7 mouse cellular contexts compared by ENCODE assay signal in genomic region chr2:27718191-27718590, GRCm38 (mm10). TPM values are rescaled to one million over a fixed set of nuclear protein-coding genes. Genes with fewer than 3 reads are reported as not detected.
DNase-seq lines count a peak whose midpoint lies in the region; ATAC-seq and TF ChIP-seq lines count a peak whose summit lies in the region.

No protein-coding gene starts in this region.

- H3K4me3 ChIP-seq in lung, adult 2 months (replicated peaks; ENCODE audit: extremely low read depth, low read depth, low read length) = no peak overlapping the region
- H3K4me3 ChIP-seq in forebrain, embryonic 12.5 days (replicated peaks) = no peak overlapping the region
- H3K4me3 ChIP-seq in forebrain, postnatal 0 days (ENCODE audit: low read depth, low read length) = no peak overlapping the region

- TF ChIP-seq POLR2A in lung, adult 2 months (IDR thresholded peaks at IDR 0.05; ENCODE audit: borderline replicate concordance, extremely low read depth, low read depth, low read length) = no peak

- no peak overlapping the region for H3K9ac ChIP-seq in forebrain, embryonic 12.5 days
- no peak overlapping the region for H3K9ac ChIP-seq in forebrain, postnatal 0 days

- H3K4me2 ChIP-seq in forebrain, embryonic 12.5 days = no peak overlapping the region
- no peak overlapping the region for H3K4me2 ChIP-seq in forebrain, postnatal 0 days (ENCODE audit: low read depth)

- H3K4me1 ChIP-seq in lung, adult 2 months (ENCODE audit: control insufficient read depth, insufficient read depth, low read length) = peaks cover 18% of the 10 kb centered on the region; the same call in 1 of the 2 replicates
- peaks cover 39% of the 10 kb centered on the region for H3K4me1 ChIP-seq in forebrain, embryonic 12.5 days
- no peaks in the 10 kb centered on the region for H3K4me1 ChIP-seq in forebrain, postnatal 0 days (ENCODE audit: insufficient read depth)

- no peak overlapping the region for H3K27ac ChIP-seq in forebrain, embryonic 12.5 days
- H3K27ac ChIP-seq in forebrain, postnatal 0 days (ENCODE audit: low read depth, low read length) = no peak overlapping the region

- no peak for ATAC-seq in forebrain, embryonic 12.5 days (ENCODE audit: low FRiP score)
- ATAC-seq in forebrain, postnatal 0 days = no peak

- H3K36me3 ChIP-seq in forebrain, embryonic 12.5 days (replicated peaks) = no peaks in the 10 kb centered on the region
- H3K36me3 ChIP-seq in forebrain, postnatal 0 days (ENCODE audit: insufficient read depth) = no peaks in the 10 kb centered on the region

- H3K9me3 ChIP-seq in forebrain, embryonic 12.5 days = no peaks in the 10 kb centered on the region
- H3K9me3 ChIP-seq in forebrain, postnatal 0 days (ENCODE audit: low read length) = no peaks in the 10 kb centered on the region

- intact Hi-C loops in heart, postnatal 36 days (cut with DNase I) = no loop called here

- DNase-seq in adrenal gland, adult 2 months = peak; percentile 91
- peak; percentile 27 for DNase-seq in cerebellum, adult 8-10 months
- DNase-seq in heart, postnatal 36 days = peak; percentile 67 to 68
- DNase-seq in lung, adult 2 months = peak; percentile 72
- peak; percentile 93 for DNase-seq in urinary bladder, postnatal 14 days (ENCODE audit: low spot score)
- DNase-seq in forebrain, postnatal 0 days = no peak

- peaks cover 81% of the 10 kb centered on the region for H3K27me3 ChIP-seq in forebrain, embryonic 12.5 days
- H3K27me3 ChIP-seq in forebrain, postnatal 0 days (ENCODE audit: insufficient read depth, low read length) = no peaks in the 10 kb centered on the region

- TF ChIP-seq CTCF in lung, adult 2 months (IDR thresholded peaks at IDR 0.05; ENCODE audit: insufficient read depth, low read length) = no peak
- no peak for TF ChIP-seq CTCF in forebrain, postnatal 0 days (IDR thresholded peaks at IDR 0.05; ENCODE audit: low read depth)

RNA-seq across cellular contexts. Expression of gene Rxra, which starts 42.0 kb away (rescaled TPM):
- 10 to 100 TPM; 59.4 to 71.6 TPM for total RNA-seq in adrenal gland, adult 2 months (2021)
- polyA plus RNA-seq in adrenal gland, adult 2 months (2012; rRNA removed) = 84.5 and 90.5 TPM in 2 replicates
- 10 to 100 TPM; 52.8 to 53.8 TPM for total RNA-seq in heart, postnatal 36 days (2021)
- 71.3 and 81.8 TPM in 2 replicates for polyA plus RNA-seq in lung, adult 2 months (2012; rRNA removed)
- 6.7 and 7.8 TPM in 2 replicates for polyA plus RNA-seq in forebrain, embryonic 12.5 days (2016; fragmentation: Nextera tagmentation; extraction: Ambion mirVana)
- 9.4 and 19.3 TPM in 2 replicates for total RNA-seq in forebrain, postnatal 0 days (2014; rRNA removed)
- polyA plus RNA-seq in forebrain, postnatal 0 days (2015; fragmentation: Nextera tagmentation; extraction: Ambion mirVana) = 1.7 and 2.1 TPM in 2 replicates
